Mouse (Mus musculus): ENCODE measurements around the gene Grm1.

The Grm1 gene

GRCm38 (mm10) chr10:10964490-10965150, 117.5 kb downstream of the Grm1 start:
- DNase-seq = no peak

DNA sequence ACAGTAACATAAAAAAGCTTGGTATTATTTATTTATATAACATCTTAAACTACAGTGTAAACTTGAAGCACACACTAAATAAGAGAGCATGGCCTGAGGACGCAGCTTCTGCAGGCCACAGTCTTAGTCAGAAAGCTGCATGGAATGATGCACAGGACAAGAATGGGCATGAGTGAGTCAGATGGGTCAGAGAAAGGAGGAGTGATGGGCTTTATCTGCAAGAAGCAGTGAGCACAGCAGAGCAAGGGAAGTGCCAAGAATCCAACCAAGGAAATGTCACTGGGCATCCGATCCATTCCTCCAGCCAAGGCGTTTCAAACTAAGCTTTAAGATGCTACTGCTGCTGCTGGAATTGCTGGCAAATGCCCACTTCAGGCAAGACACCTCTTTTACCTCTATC, 131.6 kb downstream of the Grm1 start:
- DNase-seq = no peak

DNA sequence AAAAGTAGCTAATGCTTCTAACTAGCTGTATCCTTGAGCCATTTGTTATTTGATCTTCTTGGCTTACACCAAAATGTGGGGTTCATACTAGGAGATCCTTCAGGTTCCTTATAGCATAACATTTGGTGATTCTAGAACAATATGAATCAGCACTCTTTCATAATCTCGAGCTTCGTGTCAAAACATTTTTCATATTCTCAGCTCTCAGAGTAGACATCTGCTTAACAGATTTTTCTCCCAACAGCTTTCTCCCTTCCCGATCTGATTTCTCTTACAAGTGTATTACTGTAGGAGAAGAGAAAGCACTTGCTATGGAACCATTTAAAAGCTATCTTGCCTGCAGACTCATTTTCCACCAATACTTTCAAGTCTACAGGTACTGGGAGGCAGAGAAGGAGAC, 133.0 kb downstream of the Grm1 start:
- no peak for DNase-seq

- no peak for DNase-seq
These were observed 134.6 kb downstream of the Grm1 start for GRCm38 (mm10) chr10:10947531-10947930.

DNA sequence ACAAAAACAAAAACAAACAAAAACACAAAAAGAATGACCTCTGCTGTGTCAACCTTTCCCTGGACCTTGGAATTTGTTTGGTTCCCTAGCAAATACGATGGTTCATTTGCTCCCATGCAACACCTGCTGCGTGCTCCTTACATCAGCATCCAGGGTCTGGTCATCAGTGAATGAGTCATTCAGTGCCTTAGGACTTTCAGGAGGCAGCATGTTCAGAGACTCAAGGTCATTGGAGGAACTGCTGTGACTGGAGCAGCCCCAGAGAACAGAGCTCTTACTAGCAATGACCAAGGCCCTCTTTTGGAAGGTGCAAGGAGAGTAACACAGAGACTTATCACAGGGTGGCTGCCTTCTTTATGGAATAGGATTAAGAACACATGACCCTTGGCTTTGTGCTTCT, 138.2 kb downstream of the Grm1 start:
- no peak for DNase-seq

- no peak for DNase-seq
These were observed 139.9 kb downstream of the Grm1 start for GRCm38 (mm10) chr10:10942248-10942647.

DNA sequence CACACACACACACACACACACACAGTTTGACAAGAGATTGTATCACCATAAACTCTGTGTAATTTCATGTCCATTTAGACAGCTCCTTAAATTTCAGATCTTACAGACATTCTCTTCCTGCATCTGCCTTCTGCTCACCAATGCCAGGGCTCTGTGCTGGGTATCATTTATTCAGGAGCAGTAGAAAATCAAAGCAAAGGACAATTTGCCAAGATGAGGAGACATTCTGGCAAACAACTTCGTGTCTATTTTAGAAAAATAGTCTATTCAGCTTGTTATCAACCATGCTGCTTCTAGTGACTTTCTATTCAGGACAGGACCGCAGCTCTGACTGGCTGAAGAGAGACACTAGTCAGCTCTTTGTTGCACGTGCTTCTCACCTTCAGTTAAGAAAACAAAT, 146.3 kb downstream of the Grm1 start:
- DNase-seq = no peak

- no peak for DNase-seq
These were observed 152.5 kb downstream of the Grm1 start for GRCm38 (mm10) chr10:10929672-10930071.

GRCm38 (mm10) chr10:10928798-10929366, 153.3 kb downstream of the Grm1 start:
- no peak for DNase-seq

GRCm38 (mm10) chr10:10917857-10918399, 164.2 kb downstream of the Grm1 start:
- no peak for DNase-seq

DNA sequence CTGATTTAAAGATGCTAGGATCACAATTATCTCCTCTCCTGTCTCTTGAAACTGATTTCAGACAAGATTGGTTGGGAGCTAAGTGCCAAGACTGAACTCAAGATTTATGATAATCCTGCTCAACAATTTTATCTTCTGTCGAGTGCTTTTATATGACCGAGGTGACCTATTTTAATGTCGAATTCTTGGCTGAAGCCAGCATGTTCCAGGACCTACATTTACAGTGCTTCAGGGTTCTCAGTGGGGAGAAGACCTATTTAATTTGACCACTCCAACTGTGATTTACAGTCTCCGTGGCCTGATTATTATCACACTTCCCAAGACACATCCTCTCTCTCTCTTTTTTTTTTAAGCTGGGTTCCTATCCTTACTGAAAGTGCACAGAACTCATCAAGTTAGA, 168.5 kb downstream of the Grm1 start:
- DNase-seq = no peak

GRCm38 (mm10) chr10:10890221-10890620, 191.9 kb downstream of the Grm1 start:
- DNase-seq = no peak

DNA sequence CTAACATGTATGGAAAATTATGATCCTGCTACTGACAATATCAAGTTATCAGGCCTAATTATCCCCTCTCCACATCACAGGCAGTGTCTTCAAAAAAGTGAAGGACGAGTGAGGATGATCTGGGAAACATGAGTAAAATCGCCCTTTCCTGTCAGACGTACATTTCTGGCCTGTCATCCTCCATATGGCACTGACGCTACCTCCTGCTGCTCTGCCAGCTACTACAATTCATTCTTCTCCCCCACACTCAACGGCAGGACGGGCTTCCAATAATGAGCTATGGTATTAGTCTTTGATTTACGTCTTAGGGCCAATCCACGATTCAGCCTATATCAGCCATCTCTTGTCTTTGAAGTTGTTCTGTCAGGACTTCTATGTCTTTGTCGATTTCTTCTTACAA, 193.6 kb downstream of the Grm1 start:
- peak; percentile 34 for DNase-seq

DNA sequence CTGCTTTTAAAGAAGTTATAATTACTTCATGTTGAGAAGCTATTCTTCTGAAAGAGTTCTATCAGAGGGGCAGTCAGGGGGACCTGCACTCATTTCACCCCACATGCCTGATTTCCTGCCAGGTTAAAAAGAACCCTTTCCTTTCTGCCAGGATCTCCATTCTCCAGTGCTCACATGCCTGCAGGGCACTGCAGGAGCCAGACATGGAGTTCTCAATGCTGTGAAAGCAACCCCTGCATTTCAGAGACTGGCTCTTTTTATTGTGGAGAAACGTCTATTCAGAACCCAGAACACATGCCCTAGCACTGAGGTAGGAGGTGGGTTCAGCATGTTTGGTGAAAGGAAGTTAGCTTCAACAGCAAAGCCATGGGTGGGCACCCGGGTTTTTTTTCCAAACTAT, 197.2 kb downstream of the Grm1 start:
- DNase-seq = no peak

GRCm38 (mm10) chr10:10872142-10872541, 210.0 kb downstream of the Grm1 start:
- DNase-seq = no peak

DNA sequence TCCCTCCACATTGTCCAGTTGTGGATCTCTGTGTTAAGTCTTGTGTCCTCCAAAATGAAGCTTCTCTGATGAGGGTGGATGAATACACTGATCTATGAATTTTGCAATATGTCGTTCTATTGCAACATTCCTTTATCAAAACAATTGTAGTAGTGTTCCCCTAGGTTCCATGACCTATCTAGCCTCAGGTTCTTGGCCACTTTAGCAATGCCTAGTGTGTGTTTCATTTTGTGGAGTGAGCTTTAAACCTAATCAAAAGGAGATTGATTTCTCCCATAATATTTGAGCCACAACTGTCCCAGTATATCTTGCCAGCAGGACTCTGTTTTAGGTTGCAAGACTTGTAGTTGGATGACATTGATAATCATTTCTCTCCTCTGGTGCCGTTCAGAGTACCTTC, 211.9 kb downstream of the Grm1 start:
- no peak for DNase-seq

GRCm38 (mm10) chr10:10866278-10866677, 215.9 kb downstream of the Grm1 start:
- DNase-seq = no peak

- DNase-seq = no peak
These were observed 217.4 kb downstream of the Grm1 start for GRCm38 (mm10) chr10:10864759-10865158.

- peak; percentile 67 for DNase-seq
These were observed 234.5 kb downstream of the Grm1 start for GRCm38 (mm10) chr10:10847376-10848286.

DNA sequence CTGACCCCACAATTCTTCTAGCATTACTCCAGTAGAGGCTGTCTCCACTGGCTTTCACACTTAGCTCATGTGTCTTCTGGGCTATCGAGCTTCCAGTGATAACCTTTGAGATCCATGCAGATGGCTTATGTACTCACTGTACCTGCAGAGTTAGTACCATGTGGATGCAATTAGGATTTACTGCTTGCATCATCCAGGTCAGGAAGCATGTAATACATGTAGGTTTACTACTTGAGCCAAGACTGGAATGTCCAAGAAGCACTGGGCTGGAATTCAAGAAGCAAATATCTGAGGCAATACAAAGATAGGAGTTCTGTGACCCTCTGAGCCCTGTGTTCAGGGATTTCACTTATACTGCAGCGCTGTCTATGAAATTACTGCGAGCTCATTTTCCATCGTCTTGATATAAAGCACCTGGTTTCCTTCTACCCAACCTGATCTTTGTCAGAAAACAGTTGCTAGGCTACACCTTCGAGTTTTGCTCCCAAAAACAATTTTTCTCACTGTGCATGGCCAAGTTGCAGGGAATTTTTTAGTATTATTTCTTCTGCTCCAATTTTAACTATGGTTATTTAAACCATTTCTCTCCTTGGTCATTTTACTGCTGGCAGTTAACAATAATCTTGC, 237.0 kb downstream of the Grm1 start:
- no peak for DNase-seq

- peak; percentile 27 for DNase-seq
These were observed 246.8 kb downstream of the Grm1 start for GRCm38 (mm10) chr10:10835406-10835805.

DNA sequence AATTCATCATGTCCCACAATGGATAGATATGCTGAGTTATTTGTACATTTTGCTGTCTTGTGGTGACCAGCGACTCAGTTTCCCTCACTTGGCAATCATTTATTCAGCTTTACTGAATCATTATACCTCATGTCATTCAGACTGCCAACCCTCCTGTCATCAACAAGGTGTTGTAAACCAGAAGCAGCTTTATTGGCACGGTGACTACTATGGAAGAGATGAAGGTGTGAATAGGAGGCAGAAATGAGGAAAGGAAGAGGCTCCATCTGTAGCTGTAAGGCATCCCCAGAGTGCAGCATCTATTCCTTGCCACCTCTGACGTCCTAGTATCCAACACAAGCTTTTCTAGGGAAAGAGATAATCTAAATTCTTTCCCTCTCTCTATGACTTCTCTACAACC, 247.3 kb downstream of the Grm1 start:
- DNase-seq = no peak

GRCm38 (mm10) chr10:10831141-10831540, 251.0 kb downstream of the Grm1 start:
- no peak for DNase-seq

Data from cerebellum, adult 11 months (tissue).